Mouse (Mus musculus): ENCODE data around the gene Mospd1. TPM values are rescaled to one million over a fixed set of nuclear protein-coding genes. Genes with fewer than 3 reads are reported as not detected.

The Mospd1 gene
- polyA plus RNA-seq, 1 experiment: 4.4 TPM

GRCm38 (mm10) chrX:53348374-53348773 is 21.9 kb downstream of the Mospd1 start:
- no peaks in the 10 kb centered on the region for H3K79me3 ChIP-seq (ENCODE audit: low read depth)
- TF ChIP-seq MYOG (IDR thresholded peaks at IDR 0.05; ENCODE audit: control insufficient read depth, extremely low read depth, insufficient read length) (no peak), USF1 (IDR thresholded peaks at IDR 0.05; ENCODE audit: low read depth) (no peak), CEBPB (IDR thresholded peaks at IDR 0.05; ENCODE audit: low read depth) (no peak), FOSL1 (IDR thresholded peaks at IDR 0.05; ENCODE audit: insufficient read depth, low read length, poor library complexity, severe bottlenecking) (no peak), MYOD1 (IDR thresholded peaks at IDR 0.05; ENCODE audit: control insufficient read depth, insufficient read length, low read depth) (no peak), CTCF (IDR thresholded peaks at IDR 0.05; ENCODE audit: control insufficient read depth, insufficient read depth, insufficient read length) (no peak), MAX (IDR thresholded peaks at IDR 0.05) (no peak)
- H3K79me2 ChIP-seq (ENCODE audit: control insufficient read depth, insufficient read depth): no peaks in the 10 kb centered on the region
- no peaks in the 10 kb centered on the region for H3K36me3 ChIP-seq (ENCODE audit: control insufficient read depth, insufficient read depth)
- H3K27me3 ChIP-seq (ENCODE audit: control insufficient read depth, insufficient read depth, insufficient read length): no peaks in the 10 kb centered on the region
- no peak overlapping the region for H3ac ChIP-seq (ENCODE audit: control insufficient read depth, insufficient read length, low read depth)
- no peak overlapping the region for H3K4me3 ChIP-seq (ENCODE audit: insufficient read depth, poor library complexity, severe bottlenecking)

- H3K79me3 ChIP-seq (ENCODE audit: low read depth): no peaks in the 10 kb centered on the region
- no peak overlapping the region for H3K4me3 ChIP-seq (ENCODE audit: insufficient read depth, poor library complexity, severe bottlenecking)
- TF ChIP-seq CEBPB (IDR thresholded peaks at IDR 0.05; ENCODE audit: low read depth) (no peak), CTCF (IDR thresholded peaks at IDR 0.05; ENCODE audit: control insufficient read depth, insufficient read depth, insufficient read length) (peak; percentile 8)
- no peaks in the 10 kb centered on the region for H3K36me3 ChIP-seq (ENCODE audit: control insufficient read depth, insufficient read depth)
- no peaks in the 10 kb centered on the region for H3K27me3 ChIP-seq (ENCODE audit: control insufficient read depth, insufficient read depth, insufficient read length)
- H3K79me2 ChIP-seq (ENCODE audit: control insufficient read depth, insufficient read depth): no peaks in the 10 kb centered on the region
- H3ac ChIP-seq (ENCODE audit: control insufficient read depth, insufficient read length, low read depth): no peak overlapping the region
These were observed 28.8 kb downstream of the Mospd1 start for GRCm38 (mm10) chrX:53341531-53341930.

- Histone ChIP-seq H3K4me3 (ENCODE audit: insufficient read depth, poor library complexity, severe bottlenecking) (no peak overlapping the region), H3K27me3 (ENCODE audit: control insufficient read depth, insufficient read depth, insufficient read length) (no peaks in the 10 kb centered on the region), H3ac (ENCODE audit: control insufficient read depth, insufficient read length, low read depth) (no peak overlapping the region), H3K79me2 (ENCODE audit: control insufficient read depth, insufficient read depth) (no peaks in the 10 kb centered on the region), H3K79me3 (ENCODE audit: low read depth) (no peaks in the 10 kb centered on the region), H3K36me3 (ENCODE audit: control insufficient read depth, insufficient read depth) (no peaks in the 10 kb centered on the region)
- TF ChIP-seq FOSL1 (IDR thresholded peaks at IDR 0.05; ENCODE audit: insufficient read depth, low read length, poor library complexity, severe bottlenecking): no peak
- TF ChIP-seq USF1 (IDR thresholded peaks at IDR 0.05; ENCODE audit: low read depth): no peak
- TF ChIP-seq MAX (IDR thresholded peaks at IDR 0.05): no peak
- no peak for TF ChIP-seq CTCF (IDR thresholded peaks at IDR 0.05; ENCODE audit: control insufficient read depth, insufficient read depth, insufficient read length)
- no peak for TF ChIP-seq CEBPB (IDR thresholded peaks at IDR 0.05; ENCODE audit: low read depth)
- no peak for TF ChIP-seq MYOG (IDR thresholded peaks at IDR 0.05; ENCODE audit: control insufficient read depth, extremely low read depth, insufficient read length)
- TF ChIP-seq MYOD1 (IDR thresholded peaks at IDR 0.05; ENCODE audit: control insufficient read depth, insufficient read length, low read depth): no peak
These were observed 32.9 kb downstream of the Mospd1 start for GRCm38 (mm10) chrX:53337355-53337754.

- TF ChIP-seq CEBPB (IDR thresholded peaks at IDR 0.05; ENCODE audit: low read depth) (no peak), USF1 (IDR thresholded peaks at IDR 0.05; ENCODE audit: low read depth) (no peak), MYOD1 (IDR thresholded peaks at IDR 0.05; ENCODE audit: control insufficient read depth, insufficient read length, low read depth) (no peak), MAX (IDR thresholded peaks at IDR 0.05) (no peak)
- Histone ChIP-seq H3ac (ENCODE audit: control insufficient read depth, insufficient read length, low read depth) (no peak overlapping the region), H3K27me3 (ENCODE audit: control insufficient read depth, insufficient read depth, insufficient read length) (no peaks in the 10 kb centered on the region), H3K36me3 (ENCODE audit: control insufficient read depth, insufficient read depth) (no peaks in the 10 kb centered on the region), H3K79me3 (ENCODE audit: low read depth) (no peaks in the 10 kb centered on the region), H3K79me2 (ENCODE audit: control insufficient read depth, insufficient read depth) (no peaks in the 10 kb centered on the region), H3K4me3 (ENCODE audit: insufficient read depth, poor library complexity, severe bottlenecking) (no peak overlapping the region)
These were observed 39.9 kb downstream of the Mospd1 start for GRCm38 (mm10) chrX:53330396-53330795.

- Histone ChIP-seq H3K36me3 (ENCODE audit: control insufficient read depth, insufficient read depth) (no peaks in the 10 kb centered on the region), H3K79me3 (ENCODE audit: low read depth) (no peaks in the 10 kb centered on the region), H3K27me3 (ENCODE audit: control insufficient read depth, insufficient read depth, insufficient read length) (no peaks in the 10 kb centered on the region), H3K4me3 (ENCODE audit: insufficient read depth, poor library complexity, severe bottlenecking) (no peak overlapping the region), H3K79me2 (ENCODE audit: control insufficient read depth, insufficient read depth) (no peaks in the 10 kb centered on the region), H3ac (ENCODE audit: control insufficient read depth, insufficient read length, low read depth) (no peak overlapping the region)
- TF ChIP-seq MAX (IDR thresholded peaks at IDR 0.05): no peak
- no peak for TF ChIP-seq MYOG (IDR thresholded peaks at IDR 0.05; ENCODE audit: control insufficient read depth, extremely low read depth, insufficient read length)
- TF ChIP-seq MYOD1 (IDR thresholded peaks at IDR 0.05; ENCODE audit: control insufficient read depth, insufficient read length, low read depth): no peak
- TF ChIP-seq FOSL1 (IDR thresholded peaks at IDR 0.05; ENCODE audit: insufficient read depth, low read length, poor library complexity, severe bottlenecking): no peak
- TF ChIP-seq USF1 (IDR thresholded peaks at IDR 0.05; ENCODE audit: low read depth): no peak
- no peak for TF ChIP-seq CTCF (IDR thresholded peaks at IDR 0.05; ENCODE audit: control insufficient read depth, insufficient read depth, insufficient read length)
- no peak for TF ChIP-seq CEBPB (IDR thresholded peaks at IDR 0.05; ENCODE audit: low read depth)
These were observed 49.2 kb downstream of the Mospd1 start for GRCm38 (mm10) chrX:53321111-53321510.

GRCm38 (mm10) chrX:53320564-53320963 is 49.7 kb downstream of the Mospd1 start:
- Histone ChIP-seq H3K4me3 (ENCODE audit: insufficient read depth, poor library complexity, severe bottlenecking) (no peak overlapping the region), H3K36me3 (ENCODE audit: control insufficient read depth, insufficient read depth) (no peaks in the 10 kb centered on the region), H3K79me2 (ENCODE audit: control insufficient read depth, insufficient read depth) (no peaks in the 10 kb centered on the region), H3K27me3 (ENCODE audit: control insufficient read depth, insufficient read depth, insufficient read length) (no peaks in the 10 kb centered on the region), H3K79me3 (ENCODE audit: low read depth) (no peaks in the 10 kb centered on the region), H3ac (ENCODE audit: control insufficient read depth, insufficient read length, low read depth) (no peak overlapping the region)
- TF ChIP-seq MYOD1 (IDR thresholded peaks at IDR 0.05; ENCODE audit: control insufficient read depth, insufficient read length, low read depth) (no peak), FOSL1 (IDR thresholded peaks at IDR 0.05; ENCODE audit: insufficient read depth, low read length, poor library complexity, severe bottlenecking) (no peak), MYOG (IDR thresholded peaks at IDR 0.05; ENCODE audit: control insufficient read depth, extremely low read depth, insufficient read length) (no peak), MAX (IDR thresholded peaks at IDR 0.05) (no peak), CEBPB (IDR thresholded peaks at IDR 0.05; ENCODE audit: low read depth) (no peak), CTCF (IDR thresholded peaks at IDR 0.05; ENCODE audit: control insufficient read depth, insufficient read depth, insufficient read length) (no peak), USF1 (IDR thresholded peaks at IDR 0.05; ENCODE audit: low read depth) (no peak)

Other genes with a start within 250 kb of the Mospd1 start
- 0.48 TPM for gene Plac1, start 130.4 kb downstream of the Mospd1 start, polyA plus RNA-seq (2012; fragmentation: generic; extraction: Trizol)
- 1.2 TPM for gene Fam122b, start 100.7 kb downstream of the Mospd1 start, polyA plus RNA-seq (2012; fragmentation: generic; extraction: Trizol)
- gene Fam122c, start 97.1 kb downstream of the Mospd1 start, polyA plus RNA-seq (2012; fragmentation: generic; extraction: Trizol): not detected
- gene Etd, start 64.4 kb upstream of the Mospd1 start, polyA plus RNA-seq (2012; fragmentation: generic; extraction: Trizol): not detected
- gene Rtl8c, start 237.5 kb upstream of the Mospd1 start, polyA plus RNA-seq (2012; fragmentation: generic; extraction: Trizol): 3.2 TPM
- not detected for gene Gm14597, start 238.5 kb upstream of the Mospd1 start, polyA plus RNA-seq (2012; fragmentation: generic; extraction: Trizol)

Data from C2C12 (cell line).